Mouse (Mus musculus) limb, embryonic 13.5 days (tissue): ENCODE data around the gene Cacng2. TPM values are rescaled to one million over a fixed set of nuclear protein-coding genes. Genes with fewer than 3 reads are reported as not detected.

Source experiments
- ATAC-seq: fragments of 200-750 bp; cut with Nextera tagmentation; 2 replicates; pipeline ENCODE4 v1.8.0; 2017; ENCODE audit warnings: low read depth, moderate number of reproducible peaks, moderate TSS enrichment; ENCODE audit not compliant: low FRiP score
- H3K27ac ChIP-seq: fragments of 300-500 bp; sonication (generic); 2 replicates; pipeline ENCODE4 v1.5.1; 2015; ENCODE audit warnings: inconsistent platforms, mild to moderate bottlenecking, moderate library complexity
- H3K27me3 ChIP-seq: fragments of 300-500 bp; sonication (generic); 2 replicates; pipeline ENCODE4 v1.6.1; 2015; ENCODE audit warnings: mild to moderate bottlenecking, inconsistent platforms
- H3K36me3 ChIP-seq: fragments of 300-500 bp; sonication (generic); 2 replicates; pipeline ENCODE4 v1.6.1; 2015; ENCODE audit warnings: inconsistent platforms, mild to moderate bottlenecking, moderate library complexity
- H3K4me1 ChIP-seq: fragments of 300-500 bp; sonication (generic); 2 replicates; pipeline ENCODE4 v1.6.1; 2015; ENCODE audit warnings: inconsistent platforms
- H3K4me2 ChIP-seq: fragments of 300-500 bp; sonication (generic); replicated peaks from 2 replicates; pipeline ENCODE4 v1.6.1; 2015; ENCODE audit warnings: inconsistent platforms, mild to moderate bottlenecking, moderate library complexity
- H3K4me3 ChIP-seq: fragments of 300-500 bp; sonication (generic); 2 replicates; pipeline ENCODE4 v1.5.1; 2015; ENCODE audit warnings: moderate library complexity, mild to moderate bottlenecking, inconsistent platforms
- H3K9ac ChIP-seq: fragments of 300-500 bp; sonication (generic); 2 replicates; pipeline ENCODE4 v1.6.1; 2015; ENCODE audit warnings: mild to moderate bottlenecking, inconsistent platforms
- H3K9me3 ChIP-seq: fragments of 300-500 bp; sonication (generic); 2 replicates; pipeline ENCODE4 v1.6.1; 2016; ENCODE audit warnings: inconsistent platforms
- WGBS: fragments of 180-500 bp; shearing (Covaris S2); methylation state at CpG from one replicate; pipeline ENCODE4 v1.1.7; 2015; 5-methylcytosine and 5-hydroxymethylcytosine counted together
- polyA plus RNA-seq: library from polyadenylated mRNA; unstranded; fragments of >200 nt; fragmentation: Nextera tagmentation; extraction: Ambion mirVana; gene quantifications from 2 replicates; pipeline ENCODE4 v1.2.1, GENCODE M21; 2015

The Cacng2 gene
- polyA plus RNA-seq, 1 experiment from 2014 or later: not detected

DNA sequence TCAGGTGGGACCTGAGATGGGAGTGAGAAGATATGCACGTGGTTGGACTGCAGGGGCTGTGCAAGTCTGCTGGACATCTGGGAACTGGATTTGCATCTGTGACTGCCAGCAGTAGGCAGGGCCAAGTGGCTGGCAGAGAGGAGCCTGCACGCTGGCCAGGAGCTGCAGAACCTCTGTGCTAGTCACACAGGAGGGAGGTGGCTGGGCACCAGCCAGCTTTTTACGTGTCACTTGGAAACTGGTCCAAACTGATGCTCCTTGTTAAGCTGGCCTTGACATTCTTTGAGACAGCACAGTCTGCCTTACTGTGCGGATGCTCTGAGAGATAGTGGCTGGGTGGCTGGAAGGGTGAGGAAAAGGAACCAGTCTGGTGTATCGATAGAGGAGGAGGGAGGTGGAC, 131.3 kb downstream of the Cacng2 start:
- Histone ChIP-seq H3K9me3 (no peaks in the 10 kb centered on the region), H3K27me3 (peaks cover 4% of the 10 kb centered on the region; the same call in 1 of the 2 replicates), H3K9ac (no peak overlapping the region), H3K27ac (no peak overlapping the region), H3K4me3 (no peak overlapping the region), H3K36me3 (no peaks in the 10 kb centered on the region), H3K4me2 (no peak overlapping the region), H3K4me1 (no peaks in the 10 kb centered on the region)
- WGBS: 73% methylated on average over 5 of the region's 5 CpGs
- ATAC-seq: no peak

DNA sequence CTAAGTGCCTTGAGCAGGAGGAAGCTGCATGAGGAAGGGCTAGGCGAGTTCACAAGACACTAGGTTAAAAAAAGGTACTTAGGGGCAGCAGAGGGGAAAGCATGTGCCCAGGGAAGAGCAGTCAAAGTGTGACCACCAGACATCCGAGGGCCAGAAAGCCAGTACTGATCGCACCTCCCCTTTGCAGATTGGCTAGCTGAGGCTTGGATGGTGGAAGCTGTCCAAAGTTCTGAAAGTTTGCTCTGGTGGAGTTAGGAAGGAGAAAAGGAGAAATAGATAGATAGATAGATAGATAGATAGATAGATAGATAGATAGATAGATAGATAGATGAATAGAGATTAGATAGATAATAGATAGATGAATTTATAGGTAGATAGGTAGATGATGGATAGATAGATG, 136.4 kb downstream of the Cacng2 start:
- H3K4me1 ChIP-seq: no peaks in the 10 kb centered on the region
- no peak overlapping the region for H3K4me2 ChIP-seq
- no peak overlapping the region for H3K27ac ChIP-seq
- H3K4me3 ChIP-seq: no peak overlapping the region
- H3K9ac ChIP-seq: no peak overlapping the region
- H3K9me3 ChIP-seq: no peaks in the 10 kb centered on the region
- WGBS: 32% methylated on average over 3 of the region's 3 CpGs
- no peaks in the 10 kb centered on the region for H3K36me3 ChIP-seq
- no peak for ATAC-seq
- H3K27me3 ChIP-seq: peaks cover 13% of the 10 kb centered on the region; the same call in 1 of the 2 replicates

- H3K9ac ChIP-seq: no peak overlapping the region
- H3K27ac ChIP-seq: no peak overlapping the region
- H3K36me3 ChIP-seq: no peaks in the 10 kb centered on the region
- peaks cover 13% of the 10 kb centered on the region; the same call in 1 of the 2 replicates for H3K27me3 ChIP-seq
- no peak overlapping the region for H3K4me2 ChIP-seq
- no peak overlapping the region for H3K4me3 ChIP-seq
- no peaks in the 10 kb centered on the region for H3K4me1 ChIP-seq
- no peaks in the 10 kb centered on the region for H3K9me3 ChIP-seq
- ATAC-seq: no peak
- WGBS: 27% methylated on average over 18 of the region's 18 CpGs
Observed at GRCm38 (mm10) chr15:77982195-77982939, 137.5 kb downstream of the Cacng2 start.

GRCm38 (mm10) chr15:77981181-77981680, 138.6 kb downstream of the Cacng2 start:
- Histone ChIP-seq H3K36me3 (no peaks in the 10 kb centered on the region), H3K27me3 (peaks cover 13% of the 10 kb centered on the region; the same call in 1 of the 2 replicates), H3K27ac (no peak overlapping the region), H3K9me3 (no peaks in the 10 kb centered on the region), H3K4me2 (no peak overlapping the region), H3K4me3 (no peak overlapping the region), H3K9ac (no peak overlapping the region), H3K4me1 (no peaks in the 10 kb centered on the region)
- WGBS: 65% methylated on average over 5 of the region's 5 CpGs
- ATAC-seq: no peak

DNA sequence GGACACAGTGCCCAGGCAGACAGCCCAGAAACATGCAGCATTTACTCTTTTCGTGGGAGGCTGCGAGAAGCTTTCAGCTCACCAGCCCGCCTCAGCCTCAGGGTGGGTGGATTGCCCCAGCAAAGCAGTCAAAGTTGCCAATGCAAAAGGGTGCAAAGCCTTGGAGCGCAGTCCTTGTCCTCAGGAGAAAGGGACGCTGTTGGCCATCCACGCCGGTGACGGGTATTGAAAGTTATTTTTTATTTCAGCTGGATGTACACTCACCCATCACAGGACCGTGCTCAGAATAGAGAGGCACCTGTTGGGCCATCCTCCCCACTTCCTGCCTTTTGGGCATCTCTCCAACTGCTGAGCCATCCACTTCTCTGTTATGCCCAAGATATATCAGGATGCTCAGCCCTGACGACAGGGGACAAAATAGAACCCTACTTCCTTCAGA, 140.4 kb downstream of the Cacng2 start:
- Histone ChIP-seq H3K9ac (0 out of 2 replicates have a peak overlapping the region, but pooled peaks have one; percentile 8), H3K4me1 (no peaks in the 10 kb centered on the region), H3K27ac (no peak overlapping the region), H3K4me2 (no peak overlapping the region), H3K27me3 (peaks cover 13% of the 10 kb centered on the region; the same call in 1 of the 2 replicates), H3K36me3 (no peaks in the 10 kb centered on the region), H3K4me3 (no peak overlapping the region), H3K9me3 (no peaks in the 10 kb centered on the region)
- WGBS: 84% methylated on average over 10 of the region's 10 CpGs
- ATAC-seq: no peak

GRCm38 (mm10) chr15:77977663-77978062, 142.2 kb downstream of the Cacng2 start:
- no peak overlapping the region for H3K9ac ChIP-seq
- H3K36me3 ChIP-seq: no peaks in the 10 kb centered on the region
- H3K27me3 ChIP-seq: peaks cover 10% of the 10 kb centered on the region; the same call in 1 of the 2 replicates
- no peak overlapping the region for H3K4me2 ChIP-seq
- no peak overlapping the region for H3K4me3 ChIP-seq
- WGBS: 65% methylated on average over 3 of the region's 3 CpGs
- H3K9me3 ChIP-seq: no peaks in the 10 kb centered on the region
- no peaks in the 10 kb centered on the region for H3K4me1 ChIP-seq
- no peak for ATAC-seq
- H3K27ac ChIP-seq: no peak overlapping the region

DNA sequence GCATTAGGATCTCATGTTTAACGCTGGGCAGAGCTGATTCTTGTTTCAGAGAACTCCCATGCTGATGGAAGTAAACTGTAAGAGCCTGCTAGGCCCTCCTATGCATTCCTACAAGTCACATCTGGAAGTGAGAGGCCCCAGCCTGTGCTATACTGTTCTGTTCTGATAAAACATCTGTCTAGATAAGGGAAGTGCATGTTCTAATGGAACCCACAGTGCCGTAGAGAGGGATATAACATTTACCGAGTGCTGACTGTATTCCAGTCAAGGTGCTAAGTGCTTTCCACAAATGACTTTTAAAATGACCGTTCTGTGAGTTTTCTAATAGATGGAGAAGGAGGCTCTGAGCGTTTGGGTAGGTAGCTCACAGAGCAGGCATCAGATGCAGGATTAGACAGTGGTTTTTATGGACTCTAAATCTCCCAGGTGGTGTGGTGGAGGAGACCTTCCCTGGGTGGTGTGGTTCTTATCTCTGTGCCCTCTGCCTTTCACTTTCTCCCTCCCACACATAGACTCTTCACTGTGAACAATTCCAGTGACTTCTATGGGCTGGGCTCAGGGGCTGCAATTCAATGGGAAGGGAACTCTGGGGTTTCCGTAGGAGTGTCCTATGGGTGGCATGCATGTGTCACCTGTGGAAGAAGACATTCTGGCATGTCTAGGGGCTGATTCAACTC, 145.5 kb downstream of the Cacng2 start:
- Histone ChIP-seq H3K36me3 (no peaks in the 10 kb centered on the region), H3K4me1 (peaks cover 11% of the 10 kb centered on the region), H3K4me3 (no peak overlapping the region), H3K4me2 (no peak overlapping the region), H3K27ac (no peak overlapping the region), H3K27me3 (no peaks in the 10 kb centered on the region), H3K9ac (no peak overlapping the region), H3K9me3 (no peaks in the 10 kb centered on the region)
- 79% methylated on average over 6 of the region's 6 CpGs for WGBS
- no peak for ATAC-seq

DNA sequence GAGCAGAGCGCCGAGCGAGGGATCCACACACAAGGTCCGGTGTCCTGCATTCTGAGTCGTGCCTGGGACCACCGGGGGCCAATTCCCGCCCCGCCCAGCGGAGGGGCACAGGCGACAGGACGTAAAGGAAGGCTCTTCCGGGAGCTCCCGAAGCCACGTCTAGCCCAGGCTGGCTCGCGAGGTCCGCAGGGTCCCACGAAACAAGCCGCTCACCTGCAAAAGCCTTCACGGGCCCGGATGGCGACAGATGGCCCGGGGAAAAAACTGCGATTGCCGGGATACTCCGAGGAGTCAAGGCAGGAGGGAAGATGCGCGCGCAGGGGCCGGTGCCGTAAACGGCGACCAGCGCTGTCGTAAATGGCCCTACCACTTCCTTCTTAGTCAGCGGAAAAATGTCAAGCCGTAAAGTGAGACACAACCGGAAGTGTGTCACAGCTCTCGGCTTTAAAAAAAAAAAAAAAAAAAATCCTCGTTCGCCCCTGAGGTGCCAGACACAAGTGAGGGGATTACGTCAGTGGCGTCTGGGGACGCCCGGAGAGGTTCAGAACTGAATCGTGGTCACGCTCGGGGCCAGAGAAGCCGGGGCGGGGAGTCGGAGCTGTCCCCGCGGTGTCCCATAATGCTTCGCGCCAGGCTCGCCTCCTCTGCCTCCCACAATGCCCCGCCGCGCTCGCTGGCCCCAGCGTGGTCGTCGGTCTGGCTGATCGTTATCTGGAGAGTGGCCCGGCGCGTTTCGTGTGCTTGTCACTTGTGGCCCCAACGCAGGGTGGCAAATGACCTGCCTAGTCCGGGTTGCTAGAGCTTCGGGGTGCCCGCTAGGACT, 149.1 kb downstream of the Cacng2 start, which contains the start of gene Eif3d:
Gene Eif3d (minus strand): TSS at position 344 of the 823 bp plus-strand sequence.
- WGBS: under 1% methylated on average over 72 of the region's 72 CpGs
- Histone ChIP-seq H3K27me3 (no peaks in the 10 kb centered on the region), H3K27ac (peak within 1 kb of the TSS; percentile 96), H3K4me3 (peak within 1 kb of the TSS; percentile 90), H3K9me3 (no peaks in the 10 kb centered on the region), H3K36me3 (peaks cover 30% of the 10 kb centered on the region), H3K4me1 (peaks cover 19% of the 10 kb centered on the region), H3K4me2 (peak within 1 kb of the TSS; percentile 97), H3K9ac (peak within 1 kb of the TSS; percentile 98)
- ATAC-seq: peak; percentile 85

DNA sequence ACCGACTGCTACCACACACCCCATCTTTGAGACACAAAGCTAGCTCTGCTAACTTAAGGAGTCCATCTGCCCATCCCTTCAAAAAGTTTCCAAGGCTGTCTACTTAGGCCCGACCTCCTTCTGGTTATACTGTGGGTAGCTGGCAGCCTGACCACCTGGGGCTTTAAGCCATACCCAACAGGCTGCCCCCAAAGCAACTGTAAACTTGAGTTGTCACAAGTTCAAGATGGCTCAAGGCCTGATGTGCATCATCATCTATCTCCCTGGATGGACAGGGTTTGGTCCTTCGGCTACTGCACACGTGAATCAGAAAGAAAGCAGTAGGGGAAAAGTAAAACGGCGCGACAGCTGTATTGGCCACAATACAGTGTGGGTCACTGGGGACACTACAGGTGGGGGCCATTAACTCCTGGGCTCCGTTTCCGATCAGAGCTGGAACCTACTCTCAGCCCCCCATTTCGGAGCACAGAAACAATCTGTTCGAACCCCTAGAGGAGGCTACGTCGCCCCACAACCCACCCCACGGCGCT, 149.8 kb downstream of the Cacng2 start:
- Histone ChIP-seq H3K27ac (peak overlapping the region; percentile 96), H3K4me1 (peaks cover 19% of the 10 kb centered on the region), H3K27me3 (no peaks in the 10 kb centered on the region), H3K9me3 (no peaks in the 10 kb centered on the region), H3K4me3 (peak overlapping the region; percentile 90), H3K9ac (peak overlapping the region; percentile 98), H3K4me2 (peak overlapping the region; percentile 97), H3K36me3 (peaks cover 37% of the 10 kb centered on the region)
- WGBS: 2% methylated on average over 15 of the region's 15 CpGs
- ATAC-seq: no peak

- Histone ChIP-seq H3K9me3 (no peaks in the 10 kb centered on the region), H3K4me2 (no peak overlapping the region), H3K27ac (no peak overlapping the region), H3K4me3 (no peak overlapping the region), H3K27me3 (no peaks in the 10 kb centered on the region), H3K36me3 (peaks cover 86% of the 10 kb centered on the region), H3K9ac (no peak overlapping the region), H3K4me1 (peaks cover 13% of the 10 kb centered on the region)
- ATAC-seq: no peak
- 80% methylated on average over 9 of the region's 9 CpGs for WGBS
Observed at GRCm38 (mm10) chr15:77965117-77965528, 154.7 kb downstream of the Cacng2 start.

- H3K4me1 ChIP-seq: peaks cover 3% of the 10 kb centered on the region
Observed at GRCm38 (mm10) chr15:77962447-77962846, 157.4 kb downstream of the Cacng2 start.

More at GRCm38 (mm10) chr15:77962447-77962846, 157.4 kb downstream of the Cacng2 start:
- Histone ChIP-seq H3K9ac (no peak overlapping the region), H3K27ac (no peak overlapping the region), H3K9me3 (no peaks in the 10 kb centered on the region), H3K27me3 (no peaks in the 10 kb centered on the region), H3K4me2 (no peak overlapping the region), H3K36me3 (peaks cover 95% of the 10 kb centered on the region), H3K4me3 (no peak overlapping the region)
- no peak for ATAC-seq
- 88% methylated on average over 5 of the region's 5 CpGs for WGBS
